Mouse (Mus musculus): Measurements from ENCODE around the gene Rgs6. TPM values are rescaled to one million over a fixed set of nuclear protein-coding genes. Genes with fewer than 3 reads are reported as not detected.
A peak's percentile ranks its signal among the peaks of the same experiment; 100 is the strongest.

Gene Rgs6
- polyA plus RNA-seq, 2 experiments = 0.07 to 0.20 TPM

- 25% methylated on average over 5 of the region's 5 CpGs for WGBS (ENCODE audit: insufficient replicate concordance)
- ATAC-seq (ENCODE audit: insufficient read depth) = peak; percentile 72; the same call in 1 of the 2 replicates
- peak overlapping the region; percentile 1; the same call in 1 of the 2 replicates for H3K4me2 ChIP-seq (ENCODE audit: low read depth)
Observed at GRCm38 (mm10) chr12:83106120-83106517, 518.0 kb downstream of the Rgs6 start.

GRCm38 (mm10) chr12:83109486-83109885, 521.4 kb downstream of the Rgs6 start:
- TF ChIP-seq CTCF (IDR thresholded peaks at IDR 0.05; ENCODE audit: low read depth) (no peak), EP300 (IDR thresholded peaks at IDR 0.05; ENCODE audit: low read depth) (no peak)
- no peaks in the 10 kb centered on the region for H3K36me3 ChIP-seq (replicated peaks; ENCODE audit: control insufficient read depth, insufficient read depth, low read depth)
- ATAC-seq (ENCODE audit: insufficient read depth) (no peak), DNase-seq (ENCODE audit: low read depth in 3 of 3, low spot score in 3 of 3) (no peak)
- no peak overlapping the region for H3K9ac ChIP-seq (replicated peaks)
- H3K27ac ChIP-seq = no peak overlapping the region
- H3K4me3 ChIP-seq (ENCODE audit: insufficient read depth in 1 of 2, low read depth in 2 of 2, low read length in 2 of 2) = no peak overlapping the region
- H3K4me2 ChIP-seq (ENCODE audit: low read depth) = no peak overlapping the region
- 82% methylated on average over 4 of the region's 4 CpGs for WGBS (ENCODE audit: insufficient replicate concordance)
- no peaks in the 10 kb centered on the region for H3K9me3 ChIP-seq (ENCODE audit: control insufficient read depth, low read length)
- H3K4me1 ChIP-seq (replicated peaks; ENCODE audit: control insufficient read depth in 2 of 2, insufficient read depth in 2 of 2, low read length in 1 of 2) = peaks cover 29 to 38% of the 10 kb centered on the region in 2 experiments
- H3K27me3 ChIP-seq (ENCODE audit: control insufficient read depth, insufficient read depth, low read length) = no peaks in the 10 kb centered on the region

More at GRCm38 (mm10) chr12:83106120-83106517, 518.0 kb downstream of the Rgs6 start:
- DNase-seq (ENCODE audit: low read depth in 3 of 3, low spot score in 3 of 3) = peak in 1 of 3 experiments; percentile 27
- Histone ChIP-seq H3K4me1 (replicated peaks; ENCODE audit: control insufficient read depth in 2 of 2, insufficient read depth in 2 of 2, low read length in 1 of 2) (peaks cover 9 to 15% of the 10 kb centered on the region in 2 experiments), H3K27ac (no peak overlapping the region), H3K36me3 (replicated peaks; ENCODE audit: control insufficient read depth, insufficient read depth, low read depth) (no peaks in the 10 kb centered on the region), H3K9ac (replicated peaks) (no peak overlapping the region), H3K4me3 (ENCODE audit: insufficient read depth in 1 of 2, low read depth in 2 of 2, low read length in 2 of 2) (no peak overlapping the region), H3K9me3 (ENCODE audit: control insufficient read depth, low read length) (no peaks in the 10 kb centered on the region), H3K27me3 (ENCODE audit: control insufficient read depth, insufficient read depth, low read length) (no peaks in the 10 kb centered on the region)
- TF ChIP-seq CTCF (IDR thresholded peaks at IDR 0.05; ENCODE audit: low read depth) (no peak), EP300 (IDR thresholded peaks at IDR 0.05; ENCODE audit: low read depth) (peak; percentile 75)

GRCm38 (mm10) chr12:83109891-83110630, 522.0 kb downstream of the Rgs6 start:
- DNase-seq (ENCODE audit: low read depth in 3 of 3, low spot score in 3 of 3) = no peak

GRCm38 (mm10) chr12:83110711-83111110, 522.6 kb downstream of the Rgs6 start:
- no peaks in the 10 kb centered on the region for H3K36me3 ChIP-seq (replicated peaks; ENCODE audit: control insufficient read depth, insufficient read depth, low read depth)
- no peak overlapping the region for H3K27ac ChIP-seq
- DNase-seq (ENCODE audit: low read depth in 3 of 3, low spot score in 3 of 3) (no peak), ATAC-seq (ENCODE audit: insufficient read depth) (no peak)
- no peaks in the 10 kb centered on the region for H3K9me3 ChIP-seq (ENCODE audit: control insufficient read depth, low read length)
- H3K4me1 ChIP-seq (replicated peaks; ENCODE audit: control insufficient read depth in 2 of 2, insufficient read depth in 2 of 2, low read length in 1 of 2) = peaks cover 29 to 35% of the 10 kb centered on the region in 2 experiments
- H3K9ac ChIP-seq (replicated peaks) = no peak overlapping the region
- no peaks in the 10 kb centered on the region for H3K27me3 ChIP-seq (ENCODE audit: control insufficient read depth, insufficient read depth, low read length)
- H3K4me2 ChIP-seq (ENCODE audit: low read depth) = no peak overlapping the region
- no peak for TF ChIP-seq CTCF (IDR thresholded peaks at IDR 0.05; ENCODE audit: low read depth)
- no peak for TF ChIP-seq EP300 (IDR thresholded peaks at IDR 0.05; ENCODE audit: low read depth)
- no peak overlapping the region for H3K4me3 ChIP-seq (ENCODE audit: insufficient read depth in 1 of 2, low read depth in 2 of 2, low read length in 2 of 2)
- WGBS (ENCODE audit: insufficient replicate concordance) = 59% methylated on average over 3 of the region's 3 CpGs

More at GRCm38 (mm10) chr12:83109891-83110630, 522.0 kb downstream of the Rgs6 start:
- Histone ChIP-seq H3K27me3 (ENCODE audit: control insufficient read depth, insufficient read depth, low read length) (no peaks in the 10 kb centered on the region), H3K9ac (replicated peaks) (no peak overlapping the region), H3K9me3 (ENCODE audit: control insufficient read depth, low read length) (no peaks in the 10 kb centered on the region), H3K4me3 (ENCODE audit: insufficient read depth in 1 of 2, low read depth in 2 of 2, low read length in 2 of 2) (no peak overlapping the region), H3K27ac (no peak overlapping the region), H3K36me3 (replicated peaks; ENCODE audit: control insufficient read depth, insufficient read depth, low read depth) (no peaks in the 10 kb centered on the region), H3K4me2 (ENCODE audit: low read depth) (no peak overlapping the region), H3K4me1 (replicated peaks; ENCODE audit: control insufficient read depth in 2 of 2, insufficient read depth in 2 of 2, low read length in 1 of 2) (peaks cover 29 to 40% of the 10 kb centered on the region in 2 experiments)
- TF ChIP-seq EP300 (IDR thresholded peaks at IDR 0.05; ENCODE audit: low read depth) = no peak
- TF ChIP-seq CTCF (IDR thresholded peaks at IDR 0.05; ENCODE audit: low read depth) = no peak
- ATAC-seq (ENCODE audit: insufficient read depth) = no peak
- WGBS (ENCODE audit: insufficient replicate concordance) = 71% methylated on average over 11 of the region's 11 CpGs

- 83% methylated on average over 5 of the region's 5 CpGs for WGBS (ENCODE audit: insufficient replicate concordance)
- H3K9ac ChIP-seq (replicated peaks) = no peak overlapping the region
Observed at GRCm38 (mm10) chr12:83112283-83112682, 524.2 kb downstream of the Rgs6 start.

More at GRCm38 (mm10) chr12:83112283-83112682, 524.2 kb downstream of the Rgs6 start:
- DNase-seq (ENCODE audit: low read depth in 3 of 3, low spot score in 3 of 3) = no peak
- H3K27me3 ChIP-seq (ENCODE audit: control insufficient read depth, insufficient read depth, low read length) = no peaks in the 10 kb centered on the region
- peaks cover 20 to 26% of the 10 kb centered on the region in 2 experiments for H3K4me1 ChIP-seq (replicated peaks; ENCODE audit: control insufficient read depth in 2 of 2, insufficient read depth in 2 of 2, low read length in 1 of 2)
- ATAC-seq (ENCODE audit: insufficient read depth) = peak; percentile 52; the same call in 1 of the 2 replicates
- no peaks in the 10 kb centered on the region for H3K36me3 ChIP-seq (replicated peaks; ENCODE audit: control insufficient read depth, insufficient read depth, low read depth)
- H3K9me3 ChIP-seq (ENCODE audit: control insufficient read depth, low read length) = no peaks in the 10 kb centered on the region
- H3K4me2 ChIP-seq (ENCODE audit: low read depth) = peak overlapping the region; percentile 46
- no peak overlapping the region for H3K4me3 ChIP-seq (ENCODE audit: insufficient read depth in 1 of 2, low read depth in 2 of 2, low read length in 2 of 2)
- H3K27ac ChIP-seq = peak overlapping the region; percentile 69
- TF ChIP-seq CTCF (IDR thresholded peaks at IDR 0.05; ENCODE audit: low read depth) (peak; percentile 75), EP300 (IDR thresholded peaks at IDR 0.05; ENCODE audit: low read depth) (no peak)

Measured in liver, embryonic 14.5 days (tissue).